Mouse (Mus musculus) ES-Bruce4 (cell line): ENCODE results near the gene Tspan11. TPM values are rescaled to one million over a fixed set of nuclear protein-coding genes. Genes with fewer than 3 reads are reported as not detected.

ENCODE experiments used
- H3K27ac ChIP-seq: 2 replicates; pipeline ENCODE4 v1.5.1; 2012; ENCODE audit warnings: low read length, inconsistent platforms; ENCODE audit not compliant: insufficient read depth
- H3K27me3 ChIP-seq: 2 replicates; pipeline ENCODE4 v1.6.1; 2012; ENCODE audit warnings: mild to moderate bottlenecking, low read length, inconsistent platforms; ENCODE audit not compliant: control insufficient read depth, poor library complexity, insufficient read depth, severe bottlenecking
- H3K36me3 ChIP-seq: 2 replicates; pipeline ENCODE4 v1.6.1; 2012; ENCODE audit warnings: inconsistent platforms, mild to moderate bottlenecking, low read length, moderate library complexity; ENCODE audit not compliant: control insufficient read depth, poor library complexity, insufficient read depth, severe bottlenecking
- H3K4me1 ChIP-seq: one replicate; pipeline ENCODE4 v1.8.1; 2011; ENCODE audit warnings: low read length; ENCODE audit not compliant: control insufficient read depth, insufficient read depth
- H3K4me3 ChIP-seq: 2 replicates; pipeline ENCODE4 v1.5.1; 2011; ENCODE audit warnings: low read depth, mild to moderate bottlenecking, low read length
- H3K9ac ChIP-seq: 2 replicates; pipeline ENCODE4 v1.6.1; 2012; ENCODE audit warnings: low read depth, mild to moderate bottlenecking, inconsistent platforms; ENCODE audit not compliant: poor library complexity, severe bottlenecking
- H3K9me3 ChIP-seq: replicated peaks from 2 replicates; pipeline ENCODE4 v1.6.1; 2012; ENCODE audit warnings: mild to moderate bottlenecking, low read length, inconsistent platforms; ENCODE audit not compliant: control insufficient read depth, poor library complexity, insufficient read depth, severe bottlenecking
- CTCF ChIP-seq: IDR thresholded peaks from one replicate; pipeline ENCODE4 v1.8.1; 2011; ENCODE audit warnings: low read depth, low read length
- EP300 ChIP-seq: IDR thresholded peaks from 2 replicates; pipeline ENCODE4 v1.6.1; 2011; ENCODE audit warnings: low read depth, low read length; ENCODE audit not compliant: insufficient read depth
- POLR2A ChIP-seq: IDR thresholded peaks from one replicate; pipeline ENCODE4 v1.8.1; 2011; ENCODE audit warnings: low read length; ENCODE audit not compliant: insufficient read depth
- polyA plus RNA-seq: library from polyadenylated mRNA; stranded (reverse); fragments of >200 nt; gene quantifications from 2 replicates; pipeline ENCODE4 v1.2.4, GENCODE M21; 2011; ENCODE audit warnings: low read depth; ENCODE audit not compliant: missing spikeins, insufficient read depth, insufficient read length

Tspan11 gene
- polyA plus RNA-seq, 1 experiment, result 0.12 TPM

- peaks cover 2% of the 10 kb centered on the region for H3K4me1 ChIP-seq
- TF ChIP-seq CTCF (peak; percentile 99), EP300 (no peak)
- no peak overlapping the region for H3K9ac ChIP-seq
- no peak overlapping the region for H3K4me3 ChIP-seq
- H3K27me3 ChIP-seq, result no peaks in the 10 kb centered on the region
- H3K9me3 ChIP-seq, result no peaks in the 10 kb centered on the region
- no peaks in the 10 kb centered on the region for H3K36me3 ChIP-seq
- no peak overlapping the region for H3K27ac ChIP-seq
These were observed 82.7 kb downstream of the Tspan11 start for GRCm38 (mm10) chr6:127970120-127970519.

- H3K9ac ChIP-seq, result no peak overlapping the region
- no peaks in the 10 kb centered on the region for H3K9me3 ChIP-seq
- no peak overlapping the region for H3K27ac ChIP-seq
- peaks cover 4% of the 10 kb centered on the region for H3K4me1 ChIP-seq
- TF ChIP-seq POLR2A (no peak), EP300 (peak; percentile 87)
- H3K4me3 ChIP-seq, result no peak overlapping the region
- H3K27me3 ChIP-seq, result no peaks in the 10 kb centered on the region
- H3K36me3 ChIP-seq, result no peaks in the 10 kb centered on the region
These were observed 83.5 kb downstream of the Tspan11 start for GRCm38 (mm10) chr6:127970848-127971247.

- Histone ChIP-seq H3K9ac (no peak overlapping the region), H3K9me3 (no peaks in the 10 kb centered on the region), H3K27ac (no peak overlapping the region), H3K4me3 (no peak overlapping the region), H3K27me3 (no peaks in the 10 kb centered on the region), H3K36me3 (no peaks in the 10 kb centered on the region), H3K4me1 (peaks cover 4% of the 10 kb centered on the region)
- no peak for TF ChIP-seq EP300
- no peak for TF ChIP-seq CTCF
- no peak for TF ChIP-seq POLR2A
These were observed 84.5 kb downstream of the Tspan11 start for GRCm38 (mm10) chr6:127971931-127972330.

- H3K9me3 ChIP-seq, result no peaks in the 10 kb centered on the region
- no peak overlapping the region for H3K27ac ChIP-seq
- H3K9ac ChIP-seq, result no peak overlapping the region
- no peak overlapping the region for H3K4me3 ChIP-seq
- H3K4me1 ChIP-seq, result peaks cover 4% of the 10 kb centered on the region
- no peaks in the 10 kb centered on the region for H3K27me3 ChIP-seq
- H3K36me3 ChIP-seq, result no peaks in the 10 kb centered on the region
- TF ChIP-seq POLR2A (no peak), EP300 (no peak)
These were observed 86.2 kb downstream of the Tspan11 start for GRCm38 (mm10) chr6:127973553-127973952.

GRCm38 (mm10) chr6:127974000-127974399, 86.6 kb downstream of the Tspan11 start:
- H3K4me3 ChIP-seq, result no peak overlapping the region
- peaks cover 4% of the 10 kb centered on the region for H3K4me1 ChIP-seq
- H3K9me3 ChIP-seq, result no peaks in the 10 kb centered on the region
- TF ChIP-seq POLR2A (no peak), EP300 (no peak), CTCF (no peak)
- no peaks in the 10 kb centered on the region for H3K36me3 ChIP-seq
- no peak overlapping the region for H3K9ac ChIP-seq
- no peak overlapping the region for H3K27ac ChIP-seq
- H3K27me3 ChIP-seq, result no peaks in the 10 kb centered on the region

- H3K36me3 ChIP-seq, result no peaks in the 10 kb centered on the region
- no peaks in the 10 kb centered on the region for H3K9me3 ChIP-seq
- no peaks in the 10 kb centered on the region for H3K27me3 ChIP-seq
- H3K9ac ChIP-seq, result no peak overlapping the region
- no peak overlapping the region for H3K4me3 ChIP-seq
- TF ChIP-seq EP300 (no peak), POLR2A (no peak), CTCF (no peak)
- peaks cover 2% of the 10 kb centered on the region for H3K4me1 ChIP-seq
- H3K27ac ChIP-seq, result no peak overlapping the region
These were observed 89.3 kb downstream of the Tspan11 start for GRCm38 (mm10) chr6:127976695-127977094.
